Mouse (Mus musculus) embryonic fibroblast, embryonic 13.5 days (primary cell): Measurements from ENCODE around the gene Ctnnd1. TPM values are rescaled to one million over a fixed set of nuclear protein-coding genes. Genes with fewer than 3 reads are reported as not detected.

Source experiments
- H3K27ac ChIP-seq: 2 replicates; pipeline ENCODE4 v1.5.1; 2012; ENCODE audit warnings: low read length, control low read depth, inconsistent platforms; ENCODE audit not compliant: insufficient read depth
- H3K4me1 ChIP-seq: 2 replicates; pipeline ENCODE4 v1.6.1; 2011; ENCODE audit warnings: low read length; ENCODE audit not compliant: control insufficient read depth, insufficient read depth
- H3K4me3 ChIP-seq: 2 replicates; pipeline ENCODE4 v1.5.1; 2011; ENCODE audit warnings: mild to moderate bottlenecking, control low read depth, low read length; ENCODE audit not compliant: insufficient read depth
- CTCF ChIP-seq: IDR thresholded peaks from 2 replicates; pipeline ENCODE4 v1.5.1; 2011; ENCODE audit warnings: mild to moderate bottlenecking, control low read depth, low read length, moderate library complexity, borderline replicate concordance; ENCODE audit not compliant: insufficient read depth
- POLR2A ChIP-seq: IDR thresholded peaks from 2 replicates; pipeline ENCODE4 v1.6.1; 2011; ENCODE audit warnings: low read depth, mild to moderate bottlenecking, control low read depth, low read length, moderate library complexity
- polyA plus RNA-seq: library from polyadenylated mRNA; stranded (reverse); fragments of >200 nt; gene quantifications from 2 replicates; pipeline ENCODE4 v1.2.4, GENCODE M21; 2011; ENCODE audit warnings: low read depth; ENCODE audit not compliant: missing spikeins, insufficient read length

The Ctnnd1 gene
- polyA plus RNA-seq, 1 experiment: 231 TPM

- Histone ChIP-seq H3K27ac (peak within 1 kb of the TSS; percentile 69), H3K4me3 (peak within 1 kb of the TSS; percentile 89), H3K4me1 (peaks cover 3% of the 10 kb centered on the region)
- TF ChIP-seq CTCF (no peak), POLR2A (peak; percentile 63)
Observed at GRCm38 (mm10) chr2:84670569-84670933, 20.0 kb upstream of the Ctnnd1 start, which contains the start of gene Selenoh. Gene Selenoh (minus strand): TSS chr2:84670770.

DNA sequence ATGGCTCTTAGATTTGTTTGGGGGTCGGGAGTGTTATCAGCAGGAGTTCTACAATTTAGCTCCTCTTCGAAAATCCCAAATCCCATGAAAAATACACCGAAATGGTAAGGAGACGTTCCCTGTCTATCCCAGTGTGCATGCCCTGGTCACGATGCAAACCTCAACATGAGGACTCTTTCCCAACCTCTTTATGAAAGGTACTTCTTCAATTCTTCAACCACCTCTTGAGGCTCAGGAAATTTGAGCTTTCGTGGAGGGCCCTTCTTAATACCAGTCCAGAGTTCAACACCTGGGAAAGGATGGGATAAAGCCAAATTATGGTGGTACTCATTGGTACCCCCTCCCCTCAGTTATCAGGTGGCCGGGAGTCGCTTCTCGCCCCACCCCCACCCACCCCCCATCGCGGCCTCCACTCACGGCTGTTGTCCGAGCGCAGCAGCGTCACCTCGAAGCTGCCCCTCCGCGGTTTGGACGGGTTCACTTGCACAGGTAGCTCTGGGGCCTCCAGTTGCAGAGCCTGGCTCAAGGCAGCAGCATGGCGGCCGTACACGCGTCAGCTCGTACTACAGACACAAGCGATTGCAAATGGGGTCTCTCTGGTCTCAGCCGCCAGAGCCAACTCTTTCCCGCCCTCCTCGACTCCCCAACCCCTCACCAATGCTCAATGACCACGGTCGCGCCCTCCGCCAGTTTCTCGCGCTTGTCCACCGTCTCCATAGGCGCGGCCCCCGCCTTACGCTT is 19.4 kb upstream of the Ctnnd1 start:
- Histone ChIP-seq H3K4me1 (peaks cover 3% of the 10 kb centered on the region), H3K27ac (no peak overlapping the region), H3K4me3 (peak overlapping the region; percentile 89)
- TF ChIP-seq CTCF: no peak
- TF ChIP-seq POLR2A: no peak

DNA sequence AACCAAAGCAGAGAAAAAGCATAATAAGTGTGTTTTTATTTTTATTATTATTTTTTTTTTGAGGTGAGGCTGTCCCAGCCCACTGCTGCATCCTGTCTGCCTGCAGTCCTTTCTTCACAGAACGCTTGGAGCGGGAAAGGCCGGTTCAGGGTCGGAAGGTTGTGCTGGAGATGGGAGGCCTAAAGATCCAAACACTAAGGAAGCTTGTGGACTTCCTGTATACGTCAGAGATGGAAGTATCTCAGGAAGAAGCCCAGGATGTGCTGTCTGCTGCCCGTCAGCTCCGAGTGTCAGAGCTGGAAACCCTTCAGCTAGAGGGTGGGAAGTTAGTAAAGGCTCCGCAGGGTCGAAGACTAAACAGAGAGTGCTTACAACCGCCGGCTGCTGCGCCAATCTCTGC is 15.5 kb upstream of the Ctnnd1 start:
- no peak overlapping the region for H3K27ac ChIP-seq
- H3K4me1 ChIP-seq: peaks cover 3% of the 10 kb centered on the region
- TF ChIP-seq CTCF: no peak
- TF ChIP-seq POLR2A: no peak
- H3K4me3 ChIP-seq: no peak overlapping the region

DNA sequence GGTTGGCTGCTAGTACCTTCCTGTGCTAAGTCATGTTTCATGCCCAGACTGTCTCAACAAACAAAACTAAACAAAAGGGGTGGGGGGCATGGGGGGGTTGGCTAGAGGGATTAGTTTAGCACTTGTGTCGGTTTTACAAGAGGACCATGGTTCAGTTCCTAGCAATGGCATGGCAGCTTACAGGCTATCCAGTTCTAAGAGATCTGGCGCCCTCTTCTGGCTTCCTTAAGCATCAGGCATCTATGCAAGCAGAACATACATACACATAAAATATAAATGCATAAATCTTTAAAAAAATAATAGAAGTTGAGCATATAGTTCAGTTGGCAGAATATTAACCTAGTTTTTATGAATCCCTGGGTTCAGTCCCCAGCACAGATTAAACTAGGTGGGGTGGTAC is 12.3 kb upstream of the Ctnnd1 start:
- no peak overlapping the region for H3K27ac ChIP-seq
- TF ChIP-seq CTCF: no peak
- TF ChIP-seq POLR2A: no peak
- no peaks in the 10 kb centered on the region for H3K4me1 ChIP-seq
- H3K4me3 ChIP-seq: no peak overlapping the region

DNA sequence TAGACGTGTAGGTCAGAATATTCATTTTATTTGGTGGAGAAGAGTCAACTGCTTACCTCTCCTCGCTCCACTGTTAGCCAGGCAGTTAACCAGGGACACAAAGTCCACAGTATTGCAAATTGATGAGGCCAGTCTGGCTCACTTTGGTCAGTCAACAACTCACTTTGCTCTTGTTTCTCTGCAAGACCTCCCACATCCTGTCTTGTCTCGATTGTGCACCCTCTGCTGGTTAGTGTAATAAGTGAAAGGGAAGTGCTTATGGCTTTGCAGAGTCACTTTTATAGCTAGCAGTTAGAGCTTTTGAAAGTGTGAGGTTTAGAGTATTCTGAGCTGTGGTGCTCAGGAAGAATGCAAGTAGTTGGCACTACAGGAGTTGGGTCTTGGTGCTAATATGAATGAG is 9.7 kb upstream of the Ctnnd1 start:
- TF ChIP-seq POLR2A: no peak
- TF ChIP-seq CTCF: no peak
- Histone ChIP-seq H3K27ac (no peak overlapping the region), H3K4me1 (no peaks in the 10 kb centered on the region)

DNA sequence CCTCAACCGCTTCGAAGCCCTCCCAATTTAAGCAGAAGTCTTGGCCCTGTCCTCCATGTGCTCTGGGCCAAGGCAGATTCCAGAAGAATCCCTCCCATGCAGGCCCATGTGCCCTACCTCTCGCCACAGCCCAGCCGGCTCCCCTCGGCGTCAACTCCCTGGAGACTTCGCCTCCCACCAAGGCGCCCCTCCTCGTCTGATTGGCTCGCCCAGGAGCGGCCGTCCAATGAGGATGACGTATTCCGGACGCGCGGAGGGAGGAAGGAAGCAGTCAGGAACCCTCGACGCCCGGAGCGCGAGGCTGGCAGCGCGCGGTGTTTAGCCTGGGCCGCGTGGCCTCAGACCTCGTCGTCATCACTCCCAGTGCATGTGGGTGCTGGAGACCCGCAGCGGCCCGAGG is 8.2 kb upstream of the Ctnnd1 start, which contains the start of gene Btbd18:
Gene Btbd18 (plus strand): TSS at position 274 of the 400 bp plus-strand sequence.
- Histone ChIP-seq H3K27ac (no peak within 1 kb of the TSS), H3K4me1 (no peaks in the 10 kb centered on the region), H3K4me3 (no peak within 1 kb of the TSS)
- TF ChIP-seq CTCF: no peak
- no peak for TF ChIP-seq POLR2A

More for the DNA sequence above, 9.7 kb upstream of the Ctnnd1 start:
- no peak overlapping the region for H3K4me3 ChIP-seq

GRCm38 (mm10) chr2:84655864-84656263 is 5.3 kb upstream of the Ctnnd1 start:
- Histone ChIP-seq H3K27ac (no peak overlapping the region), H3K4me1 (no peaks in the 10 kb centered on the region), H3K4me3 (no peak overlapping the region)
- no peak for TF ChIP-seq POLR2A
- no peak for TF ChIP-seq CTCF

DNA sequence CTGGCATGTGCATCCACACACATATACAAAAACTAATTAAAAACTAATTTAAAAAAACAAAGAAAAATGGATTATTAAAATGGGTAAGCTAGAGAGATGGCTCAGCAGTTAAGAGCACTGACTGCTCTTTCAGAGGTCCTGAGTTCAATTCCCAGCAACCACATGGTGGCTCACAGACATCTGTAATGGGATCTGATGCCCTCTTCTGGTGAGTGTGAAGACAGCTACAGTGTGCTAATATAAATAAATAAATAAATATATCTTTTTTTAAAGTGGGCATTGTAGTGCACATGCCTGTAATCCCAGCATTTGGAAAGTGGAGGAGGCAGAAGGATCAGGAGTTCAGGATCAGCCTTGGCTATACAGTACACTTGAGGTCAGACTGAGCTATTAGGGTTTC is 2.8 kb upstream of the Ctnnd1 start:
- Histone ChIP-seq H3K4me1 (no peaks in the 10 kb centered on the region), H3K27ac (no peak overlapping the region), H3K4me3 (no peak overlapping the region)
- TF ChIP-seq POLR2A: no peak
- TF ChIP-seq CTCF: no peak

- no peak for TF ChIP-seq POLR2A
- H3K27ac ChIP-seq: peak overlapping the region; percentile 73
Observed at GRCm38 (mm10) chr2:84649674-84650073, 891 bp downstream of the Ctnnd1 start.

GRCm38 (mm10) chr2:84648369-84648768 is 2.2 kb downstream of the Ctnnd1 start:
- Histone ChIP-seq H3K4me1 (peaks cover 3% of the 10 kb centered on the region; the same call in 1 of the 2 replicates), H3K27ac (no peak overlapping the region), H3K4me3 (peak overlapping the region; percentile 51)
- TF ChIP-seq CTCF: no peak
- no peak for TF ChIP-seq POLR2A

More at GRCm38 (mm10) chr2:84649674-84650073, 891 bp downstream of the Ctnnd1 start:
- H3K4me1 ChIP-seq: peaks cover 3% of the 10 kb centered on the region; the same call in 1 of the 2 replicates
- H3K4me3 ChIP-seq: peak overlapping the region; percentile 83

- Histone ChIP-seq H3K4me1 (peaks cover 3% of the 10 kb centered on the region; the same call in 1 of the 2 replicates), H3K27ac (no peak overlapping the region), H3K4me3 (peak overlapping the region; percentile 26)
- no peak for TF ChIP-seq CTCF
- no peak for TF ChIP-seq POLR2A
Observed at GRCm38 (mm10) chr2:84647051-84647568, 3.5 kb downstream of the Ctnnd1 start.
